Mouse (Mus musculus): ENCODE data around the gene Slc25a54. TPM values are rescaled to one million over a fixed set of nuclear protein-coding genes. Genes with fewer than 3 reads are reported as not detected.

Slc25a54 gene
- polyA plus RNA-seq (2015; fragmentation: Nextera tagmentation; extraction: Ambion mirVana): not detected in 2 replicates

GRCm38 (mm10) chr3:109080169-109080568 is at the start of gene Slc25a54:
Gene Slc25a54 (plus strand): TSS chr3:109080469.
- no peak within 1 kb of the TSS for H3K4me3 ChIP-seq (ENCODE audit: low read depth, low read length)
- no peak within 1 kb of the TSS for H3K4me2 ChIP-seq (ENCODE audit: low read length)
- H3K9me3 ChIP-seq (replicated peaks; ENCODE audit: control insufficient read depth, low read length, poor library complexity, severe bottlenecking): no peaks in the 10 kb centered on the region
- no peak within 1 kb of the TSS for H3K27ac ChIP-seq (ENCODE audit: low read length)
- no peaks in the 10 kb centered on the region for H3K36me3 ChIP-seq (ENCODE audit: control insufficient read depth, insufficient read depth, low read length)
- H3K9ac ChIP-seq (ENCODE audit: low read depth, low read length): no peak within 1 kb of the TSS
- H3K27me3 ChIP-seq (ENCODE audit: control insufficient read depth, insufficient read depth, low read depth, low read length): no peaks in the 10 kb centered on the region
- no peaks in the 10 kb centered on the region for H3K4me1 ChIP-seq (ENCODE audit: control insufficient read depth, insufficient read depth, low read length)
- ATAC-seq: no peak
- 96% methylated on average over 17 of the region's 17 CpGs for WGBS

GRCm38 (mm10) chr3:109030817-109031216 is 49.5 kb upstream of the Slc25a54 start:
- H3K4me3 ChIP-seq (ENCODE audit: low read depth, low read length): no peak overlapping the region
- H3K27me3 ChIP-seq (ENCODE audit: control insufficient read depth, insufficient read depth, low read depth, low read length): no peaks in the 10 kb centered on the region
- H3K9ac ChIP-seq (ENCODE audit: low read depth, low read length): no peak overlapping the region
- H3K4me2 ChIP-seq (ENCODE audit: low read length): no peak overlapping the region
- H3K36me3 ChIP-seq (ENCODE audit: control insufficient read depth, insufficient read depth, low read length): no peaks in the 10 kb centered on the region
- no peak for ATAC-seq
- no peaks in the 10 kb centered on the region for H3K9me3 ChIP-seq (replicated peaks; ENCODE audit: control insufficient read depth, low read length, poor library complexity, severe bottlenecking)
- no peak overlapping the region for H3K27ac ChIP-seq (ENCODE audit: low read length)
- WGBS: 36% methylated on average over 6 of the region's 6 CpGs
- peaks cover 7% of the 10 kb centered on the region for H3K4me1 ChIP-seq (ENCODE audit: control insufficient read depth, insufficient read depth, low read length)

- no peak overlapping the region for H3K4me3 ChIP-seq (ENCODE audit: low read depth, low read length)
- H3K36me3 ChIP-seq (ENCODE audit: control insufficient read depth, insufficient read depth, low read length): no peaks in the 10 kb centered on the region
- no peak for ATAC-seq
- no peak overlapping the region for H3K4me2 ChIP-seq (ENCODE audit: low read length)
- H3K9me3 ChIP-seq (replicated peaks; ENCODE audit: control insufficient read depth, low read length, poor library complexity, severe bottlenecking): no peaks in the 10 kb centered on the region
- WGBS: 91% methylated on average over 3 of the region's 3 CpGs
- H3K27me3 ChIP-seq (ENCODE audit: control insufficient read depth, insufficient read depth, low read depth, low read length): no peaks in the 10 kb centered on the region
- no peak overlapping the region for H3K27ac ChIP-seq (ENCODE audit: low read length)
- H3K4me1 ChIP-seq (ENCODE audit: control insufficient read depth, insufficient read depth, low read length): peaks cover 2% of the 10 kb centered on the region
- H3K9ac ChIP-seq (ENCODE audit: low read depth, low read length): no peak overlapping the region
Observed at GRCm38 (mm10) chr3:109031626-109032025, 48.6 kb upstream of the Slc25a54 start.

GRCm38 (mm10) chr3:109032306-109032705 is 48.0 kb upstream of the Slc25a54 start:
- no peak overlapping the region for H3K9ac ChIP-seq (ENCODE audit: low read depth, low read length)
- peaks cover 2% of the 10 kb centered on the region; the same call in 1 of the 2 replicates for H3K4me1 ChIP-seq (ENCODE audit: control insufficient read depth, insufficient read depth, low read length)
- 75% methylated on average over 2 of the region's 2 CpGs for WGBS

GRCm38 (mm10) chr3:109034411-109034810 is 45.9 kb upstream of the Slc25a54 start:
- Histone ChIP-seq H3K36me3 (ENCODE audit: control insufficient read depth, insufficient read depth, low read length) (no peaks in the 10 kb centered on the region), H3K4me2 (ENCODE audit: low read length) (no peak overlapping the region), H3K27ac (ENCODE audit: low read length) (no peak overlapping the region), H3K27me3 (ENCODE audit: control insufficient read depth, insufficient read depth, low read depth, low read length) (no peaks in the 10 kb centered on the region), H3K4me3 (ENCODE audit: low read depth, low read length) (no peak overlapping the region), H3K9me3 (replicated peaks; ENCODE audit: control insufficient read depth, low read length, poor library complexity, severe bottlenecking) (no peaks in the 10 kb centered on the region), H3K4me1 (ENCODE audit: control insufficient read depth, insufficient read depth, low read length) (no peaks in the 10 kb centered on the region), H3K9ac (ENCODE audit: low read depth, low read length) (no peak overlapping the region)
- WGBS: 56% methylated on average over 1 of the region's 1 CpGs
- ATAC-seq: no peak

More at GRCm38 (mm10) chr3:109032306-109032705, 48.0 kb upstream of the Slc25a54 start:
- Histone ChIP-seq H3K27me3 (ENCODE audit: control insufficient read depth, insufficient read depth, low read depth, low read length) (no peaks in the 10 kb centered on the region), H3K4me2 (ENCODE audit: low read length) (no peak overlapping the region), H3K36me3 (ENCODE audit: control insufficient read depth, insufficient read depth, low read length) (no peaks in the 10 kb centered on the region), H3K9me3 (replicated peaks; ENCODE audit: control insufficient read depth, low read length, poor library complexity, severe bottlenecking) (no peaks in the 10 kb centered on the region), H3K4me3 (ENCODE audit: low read depth, low read length) (no peak overlapping the region), H3K27ac (ENCODE audit: low read length) (no peak overlapping the region)
- ATAC-seq: no peak

GRCm38 (mm10) chr3:109040908-109041307 is 39.4 kb upstream of the Slc25a54 start:
- no peak overlapping the region for H3K9ac ChIP-seq (ENCODE audit: low read depth, low read length)

GRCm38 (mm10) chr3:109043395-109043794 is 36.9 kb upstream of the Slc25a54 start:
- WGBS: 42% methylated on average over 7 of the region's 7 CpGs
- no peak overlapping the region for H3K27ac ChIP-seq (ENCODE audit: low read length)
- H3K4me2 ChIP-seq (ENCODE audit: low read length): no peak overlapping the region
- H3K36me3 ChIP-seq (ENCODE audit: control insufficient read depth, insufficient read depth, low read length): no peaks in the 10 kb centered on the region
- H3K4me3 ChIP-seq (ENCODE audit: low read depth, low read length): no peak overlapping the region
- ATAC-seq: no peak
- H3K27me3 ChIP-seq (ENCODE audit: control insufficient read depth, insufficient read depth, low read depth, low read length): no peaks in the 10 kb centered on the region
- no peak overlapping the region for H3K9ac ChIP-seq (ENCODE audit: low read depth, low read length)
- no peaks in the 10 kb centered on the region for H3K9me3 ChIP-seq (replicated peaks; ENCODE audit: control insufficient read depth, low read length, poor library complexity, severe bottlenecking)
- H3K4me1 ChIP-seq (ENCODE audit: control insufficient read depth, insufficient read depth, low read length): no peaks in the 10 kb centered on the region

More at GRCm38 (mm10) chr3:109040908-109041307, 39.4 kb upstream of the Slc25a54 start:
- Histone ChIP-seq H3K4me1 (ENCODE audit: control insufficient read depth, insufficient read depth, low read length) (no peaks in the 10 kb centered on the region), H3K4me2 (ENCODE audit: low read length) (no peak overlapping the region), H3K27me3 (ENCODE audit: control insufficient read depth, insufficient read depth, low read depth, low read length) (no peaks in the 10 kb centered on the region), H3K4me3 (ENCODE audit: low read depth, low read length) (no peak overlapping the region), H3K36me3 (ENCODE audit: control insufficient read depth, insufficient read depth, low read length) (no peaks in the 10 kb centered on the region), H3K27ac (ENCODE audit: low read length) (no peak overlapping the region), H3K9me3 (replicated peaks; ENCODE audit: control insufficient read depth, low read length, poor library complexity, severe bottlenecking) (no peaks in the 10 kb centered on the region)
- no peak for ATAC-seq
- WGBS: 87% methylated on average over 4 of the region's 4 CpGs

- ATAC-seq: no peak
- no peaks in the 10 kb centered on the region for H3K9me3 ChIP-seq (replicated peaks; ENCODE audit: control insufficient read depth, low read length, poor library complexity, severe bottlenecking)
Observed at GRCm38 (mm10) chr3:109046428-109046827, 33.8 kb upstream of the Slc25a54 start.

GRCm38 (mm10) chr3:109047707-109048283 is 32.5 kb upstream of the Slc25a54 start:
- no peaks in the 10 kb centered on the region for H3K36me3 ChIP-seq (ENCODE audit: control insufficient read depth, insufficient read depth, low read length)
- H3K27me3 ChIP-seq (ENCODE audit: control insufficient read depth, insufficient read depth, low read depth, low read length): no peaks in the 10 kb centered on the region
- ATAC-seq: no peak
- no peaks in the 10 kb centered on the region for H3K4me1 ChIP-seq (ENCODE audit: control insufficient read depth, insufficient read depth, low read length)
- no peak overlapping the region for H3K27ac ChIP-seq (ENCODE audit: low read length)
- H3K4me2 ChIP-seq (ENCODE audit: low read length): no peak overlapping the region
- no peak overlapping the region for H3K4me3 ChIP-seq (ENCODE audit: low read depth, low read length)
- H3K9ac ChIP-seq (ENCODE audit: low read depth, low read length): no peak overlapping the region
- H3K9me3 ChIP-seq (replicated peaks; ENCODE audit: control insufficient read depth, low read length, poor library complexity, severe bottlenecking): no peaks in the 10 kb centered on the region
- 51% methylated on average over 6 of the region's 6 CpGs for WGBS

More at GRCm38 (mm10) chr3:109046428-109046827, 33.8 kb upstream of the Slc25a54 start:
- Histone ChIP-seq H3K4me2 (ENCODE audit: low read length) (no peak overlapping the region), H3K36me3 (ENCODE audit: control insufficient read depth, insufficient read depth, low read length) (no peaks in the 10 kb centered on the region), H3K4me1 (ENCODE audit: control insufficient read depth, insufficient read depth, low read length) (no peaks in the 10 kb centered on the region), H3K4me3 (ENCODE audit: low read depth, low read length) (no peak overlapping the region), H3K27ac (ENCODE audit: low read length) (no peak overlapping the region), H3K27me3 (ENCODE audit: control insufficient read depth, insufficient read depth, low read depth, low read length) (no peaks in the 10 kb centered on the region), H3K9ac (ENCODE audit: low read depth, low read length) (no peak overlapping the region)
- WGBS: 98% methylated on average over 3 of the region's 3 CpGs
